Mouse (Mus musculus) heart, adult 9 months (tissue): ENCODE measurements at regions not wholly inside any gene's neighbourhood (a gene's known extent, or its start where the extent isn't known, plus 50 kb on each side); places are given as distances from the start of the nearest gene placed in this dataset.

Experiments used
- DNase-seq, 2 experiments: peaks; one replicate each; pipeline ENCODE4 v3.0.0; 2022; ENCODE audit warnings: low spot score in 2 of 2

- no peak for DNase-seq
Observed at GRCm38 (mm10) chr12:106479878-106480194, 469.8 kb downstream of the Vrk1 start.

GRCm38 (mm10) chr12:106480281-106481060 lies 470.4 kb downstream of the Vrk1 start:
- DNase-seq, result no peak

DNA sequence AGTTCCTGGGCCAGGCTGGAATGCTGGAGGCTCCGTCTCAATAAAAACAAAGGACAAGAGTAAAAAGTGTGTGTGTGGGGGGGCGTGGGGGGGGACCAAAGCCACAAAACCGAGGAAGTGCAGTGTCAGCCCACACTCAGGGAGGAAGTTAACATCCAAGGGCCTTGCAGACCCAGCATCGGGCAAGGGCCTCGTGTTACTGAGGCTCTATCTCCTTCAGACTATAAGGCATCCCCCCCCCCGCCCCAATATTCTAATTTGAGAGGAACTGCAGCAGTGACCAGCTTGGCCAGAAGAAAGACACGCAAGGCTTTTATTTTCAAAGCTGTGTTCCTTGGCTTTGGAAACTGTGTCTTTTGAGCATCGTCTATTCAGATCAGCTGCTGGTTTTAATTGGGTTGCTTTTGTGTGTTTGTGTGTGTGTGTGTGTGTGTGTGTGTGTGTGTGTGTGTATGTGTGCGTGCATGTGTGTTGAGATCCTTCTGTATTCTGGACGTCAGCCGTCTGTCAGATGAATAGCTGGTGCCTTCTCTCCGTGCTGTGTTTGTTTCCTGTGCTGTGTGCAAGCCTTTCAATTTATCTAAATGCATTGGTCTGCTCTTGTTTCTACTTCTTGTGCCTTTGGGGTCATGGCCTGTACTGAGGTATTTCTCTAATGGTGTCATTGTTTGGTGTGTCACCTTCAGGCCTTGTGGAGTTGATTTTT lies 491.7 kb downstream of the Vrk1 start:
- DNase-seq, result no peak

GRCm38 (mm10) chr12:106504285-106504684 lies 494.3 kb downstream of the Vrk1 start:
- DNase-seq, result no peak

- no peak for DNase-seq
Observed at GRCm38 (mm10) chr12:106514057-106514456, 504.0 kb downstream of the Vrk1 start.

DNA sequence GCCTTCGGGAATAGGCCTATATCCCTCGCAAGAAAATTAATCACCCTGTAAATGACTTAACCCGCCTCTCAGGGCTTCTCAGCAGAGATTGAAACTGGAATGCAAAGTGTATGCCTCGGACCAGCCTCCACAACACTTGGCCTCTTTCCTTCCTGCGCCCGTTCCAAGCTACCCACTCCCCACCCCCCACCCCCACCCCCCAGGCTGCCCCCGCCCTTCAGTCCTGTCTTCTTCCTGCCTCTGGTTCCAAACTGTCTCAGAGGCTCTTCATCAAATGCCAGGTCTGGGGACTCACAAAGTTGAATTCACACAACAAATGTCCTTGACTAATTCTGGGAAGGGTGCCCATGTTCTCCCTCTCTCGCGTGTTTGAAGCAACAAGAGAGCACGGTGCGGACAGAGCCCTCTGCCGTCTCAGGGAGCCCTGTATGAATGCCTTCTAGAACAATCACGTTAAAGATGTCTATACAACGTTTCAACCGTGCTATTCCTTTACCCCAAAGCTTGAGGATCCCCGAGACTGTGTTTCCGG lies 505.3 kb downstream of the Vrk1 start:
- no peak for DNase-seq

GRCm38 (mm10) chr12:106519141-106519540 lies 509.1 kb downstream of the Vrk1 start:
- DNase-seq, result no peak

DNA sequence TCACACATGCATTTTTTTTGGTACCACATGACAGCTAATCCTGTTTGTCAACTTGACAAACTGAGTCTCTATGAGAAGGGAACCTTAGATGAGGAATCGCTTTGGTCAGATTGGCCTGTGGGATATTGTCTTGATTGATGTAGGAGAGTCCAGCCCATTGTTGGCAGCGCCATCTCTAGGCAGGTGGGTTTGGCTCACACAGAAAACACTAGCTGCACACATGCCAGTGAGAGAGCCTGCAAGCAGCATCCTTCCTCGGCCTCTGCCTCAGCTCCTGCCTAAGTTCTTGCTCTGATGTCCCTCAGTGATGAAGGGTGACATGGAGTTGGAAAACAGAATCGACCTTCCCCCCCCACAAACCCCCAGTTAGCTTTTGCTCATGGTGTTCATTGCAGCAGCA lies 514.4 kb downstream of the Vrk1 start:
- no peak for DNase-seq

DNA sequence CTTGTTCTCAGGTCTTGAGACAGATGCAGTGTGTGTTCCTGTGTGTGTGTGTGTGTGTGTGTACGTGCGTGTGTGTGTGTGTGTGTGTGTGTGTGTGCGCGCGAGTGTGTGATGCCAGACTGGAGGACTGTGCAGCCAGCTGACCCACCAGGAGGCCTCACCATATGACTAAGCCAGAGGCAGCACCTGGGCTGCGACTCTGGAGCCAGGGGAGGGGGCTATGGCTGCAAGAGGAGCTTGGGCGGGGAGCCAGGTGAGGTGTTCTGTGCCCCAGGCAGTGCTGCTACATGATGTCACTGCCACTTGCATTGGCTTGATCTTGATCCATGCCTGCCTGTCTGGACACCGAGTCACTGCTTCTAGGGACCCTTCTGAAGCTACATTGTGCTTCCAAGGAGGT lies 517.1 kb downstream of the Vrk1 start:
- no peak for DNase-seq

DNA sequence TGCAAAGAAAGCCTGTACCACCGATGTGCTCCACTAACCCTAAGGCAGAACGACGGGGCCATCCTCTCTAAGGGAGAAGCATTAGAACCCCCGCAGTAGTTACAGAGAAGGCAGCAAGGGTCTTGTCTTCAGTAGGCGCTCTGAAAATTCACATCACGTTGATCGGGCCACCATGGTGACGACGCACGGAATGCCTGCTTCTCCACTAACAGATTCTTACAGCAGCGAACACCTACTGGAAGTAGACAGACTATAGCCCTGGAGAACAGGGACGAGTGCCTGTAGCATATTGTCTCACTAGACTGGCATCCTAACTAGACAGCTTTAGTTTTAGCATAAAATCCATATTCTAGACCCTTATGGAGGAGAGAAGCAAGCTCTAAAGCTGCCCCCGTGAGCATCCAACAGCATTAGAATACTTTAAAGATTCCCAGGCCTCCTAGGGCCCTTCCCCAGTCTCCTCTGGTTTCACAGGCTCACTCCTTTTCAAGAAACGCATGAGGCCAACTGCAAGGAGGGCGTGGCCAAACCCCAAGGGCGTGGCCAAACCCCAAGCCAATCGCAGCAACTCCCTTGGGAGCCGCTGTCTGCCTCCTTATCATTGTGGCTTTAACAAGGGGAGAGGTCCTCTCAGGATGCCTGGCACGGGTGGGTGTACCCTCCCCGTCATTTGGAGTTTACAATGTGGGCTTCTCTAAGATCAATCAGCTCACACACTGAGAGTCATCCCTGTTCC lies 517.8 kb downstream of the Vrk1 start:
- DNase-seq, result no peak

- DNase-seq, result no peak
Observed at GRCm38 (mm10) chr12:106528521-106528920, 518.5 kb downstream of the Vrk1 start.

GRCm38 (mm10) chr12:106529175-106529574 lies 519.1 kb downstream of the Vrk1 start:
- no peak for DNase-seq

GRCm38 (mm10) chr12:106535086-106535485 lies 525.1 kb downstream of the Vrk1 start:
- no peak for DNase-seq

DNA sequence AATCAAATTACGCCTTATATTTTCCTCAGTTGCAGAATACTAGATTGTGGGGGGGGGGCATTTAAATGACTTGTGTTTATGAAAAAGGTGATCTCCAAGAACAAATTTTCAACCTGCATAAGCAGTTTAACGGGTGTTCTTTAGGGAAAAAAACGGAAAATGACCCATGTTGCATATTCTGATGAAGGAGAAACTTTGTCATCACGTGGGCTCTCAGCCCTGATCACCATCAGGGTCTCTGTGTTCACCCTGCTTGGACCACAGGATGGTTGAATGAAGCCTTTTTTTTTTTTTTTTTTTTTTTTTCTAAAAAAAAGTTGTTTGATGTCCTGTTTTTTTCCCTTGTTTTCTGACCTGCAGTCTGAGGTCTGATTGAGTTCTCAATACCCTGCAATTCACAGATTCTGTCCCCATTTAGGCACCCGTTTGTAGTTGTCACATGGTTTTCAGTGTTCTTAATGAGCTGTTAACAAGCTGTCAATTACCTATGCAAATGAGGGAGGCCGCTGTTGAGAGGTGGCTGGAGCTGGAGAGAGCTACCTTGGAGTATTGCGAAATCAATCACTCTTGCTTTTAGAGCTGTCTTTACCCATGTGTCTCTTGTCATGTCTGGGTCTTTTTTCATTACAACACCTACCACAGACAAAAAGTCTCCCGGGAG lies 525.7 kb downstream of the Vrk1 start:
- DNase-seq, result no peak

GRCm38 (mm10) chr12:106536289-106536636 lies 526.2 kb downstream of the Vrk1 start:
- no peak for DNase-seq

- DNase-seq, result no peak
Observed at GRCm38 (mm10) chr12:106540003-106540402, 530.0 kb downstream of the Vrk1 start.

- DNase-seq, result no peak
Observed at GRCm38 (mm10) chr12:106559566-106559965, 549.5 kb downstream of the Vrk1 start.

- DNase-seq, result no peak
Observed at GRCm38 (mm10) chr12:106565263-106565681, 555.2 kb downstream of the Vrk1 start.

DNA sequence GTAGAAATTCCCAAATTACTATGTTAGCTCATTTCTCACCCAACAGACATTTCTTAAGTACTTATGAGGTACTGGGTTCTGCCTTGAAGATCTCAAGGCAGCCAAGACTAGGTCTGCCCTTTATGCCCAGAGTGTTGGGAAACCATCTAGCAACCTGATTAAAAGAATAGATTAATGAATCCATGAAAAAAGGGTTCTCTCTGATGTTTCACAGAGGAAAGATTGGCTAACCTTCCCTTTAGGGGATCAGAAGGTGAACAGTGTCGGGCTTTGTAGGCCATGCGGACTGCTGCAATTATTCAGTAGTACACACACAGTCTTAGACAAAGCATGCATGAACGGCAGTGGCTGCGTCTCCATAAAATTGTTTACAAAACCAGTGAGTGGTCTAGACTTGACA lies 556.3 kb downstream of the Vrk1 start:
- DNase-seq, result no peak

DNA sequence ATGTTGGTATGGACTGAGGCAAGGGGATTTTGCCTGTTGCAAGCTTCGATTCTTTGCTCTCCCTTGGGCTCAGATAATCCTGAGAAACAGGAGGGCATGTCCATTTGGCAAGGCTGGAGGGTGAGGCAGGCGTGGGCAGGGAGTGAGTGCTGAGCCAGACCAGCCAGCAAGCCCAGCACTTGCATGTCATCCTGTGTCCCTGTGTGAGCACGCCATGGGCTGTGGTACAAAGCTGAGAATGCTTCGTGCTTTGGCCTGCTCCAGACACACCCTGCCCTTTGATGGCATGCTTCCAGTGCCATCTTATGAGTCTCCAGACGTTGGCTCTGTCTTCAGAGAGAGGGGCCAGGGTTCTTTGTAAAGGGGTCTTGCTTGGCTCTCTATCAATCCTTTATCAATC lies 557.1 kb downstream of the Vrk1 start:
- no peak for DNase-seq

DNA sequence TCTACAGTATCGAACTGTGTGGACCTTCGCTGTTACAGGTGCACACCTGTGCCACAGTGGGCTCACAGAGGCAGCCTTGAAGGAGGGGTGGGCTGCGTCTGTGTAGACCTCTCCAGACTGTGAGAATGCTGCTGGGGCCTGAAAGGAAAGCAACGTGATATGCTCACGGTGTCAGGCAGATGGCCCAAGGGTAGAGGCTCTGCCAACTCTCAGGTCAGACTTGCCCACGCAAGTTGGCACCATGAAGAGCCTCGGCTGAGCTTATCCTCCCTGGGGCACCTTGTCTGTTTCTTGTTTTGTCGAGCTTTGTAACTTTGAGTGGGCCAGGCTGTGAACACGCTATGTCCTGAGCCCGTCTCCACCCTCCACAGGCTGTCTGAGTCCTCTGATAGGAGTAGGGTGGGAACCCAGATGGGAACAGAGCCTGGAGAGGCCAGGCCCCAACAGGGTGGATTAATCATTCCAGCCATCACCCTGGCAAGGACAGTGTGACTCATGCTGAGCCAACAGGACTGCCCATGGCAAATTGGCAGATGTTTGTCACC lies 558.6 kb downstream of the Vrk1 start:
- DNase-seq, result no peak

DNA sequence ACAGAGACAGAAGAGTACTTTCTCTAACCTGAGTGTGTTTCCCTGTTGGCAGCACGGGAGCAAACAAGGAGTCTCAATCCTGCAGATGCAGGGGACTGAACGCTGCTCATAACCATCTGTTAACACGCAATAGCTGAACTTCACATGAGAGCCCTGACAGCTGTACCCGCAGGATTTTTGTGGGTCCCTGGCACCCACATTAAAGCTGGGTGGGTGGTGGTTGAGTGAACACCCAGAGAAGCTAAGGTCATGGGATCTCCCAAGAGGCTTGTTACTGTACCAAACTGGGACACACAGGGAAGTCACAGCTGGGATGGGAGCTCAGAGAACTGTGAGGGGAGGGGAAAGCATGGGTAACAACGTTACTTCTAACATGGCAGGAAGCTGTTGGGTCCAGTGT lies 562.9 kb downstream of the Vrk1 start:
- no peak for DNase-seq
